Mouse (Mus musculus) adrenal gland, adult 18-20 months (tissue): Measurements from ENCODE around the gene Dnah2. TPM values are rescaled to one million over a fixed set of nuclear protein-coding genes. Genes with fewer than 3 reads are reported as not detected.

Source experiments
- DNase-seq, 2 experiments: peaks; one replicate each; pipeline ENCODE4 v3.0.0; 2021 to 2022; ENCODE audit warnings: low spot score in 2 of 2
- total RNA-seq, 2 experiments: library from RNA; stranded (reverse); gene quantifications; 1 replicate in 1 of 2; 2 replicates in 1 of 2; pipeline ENCODE4 v1.2.3; 2021

Dnah2 gene
- total RNA-seq, 2 experiments from 2014 or later = 0.13 TPM

DNA sequence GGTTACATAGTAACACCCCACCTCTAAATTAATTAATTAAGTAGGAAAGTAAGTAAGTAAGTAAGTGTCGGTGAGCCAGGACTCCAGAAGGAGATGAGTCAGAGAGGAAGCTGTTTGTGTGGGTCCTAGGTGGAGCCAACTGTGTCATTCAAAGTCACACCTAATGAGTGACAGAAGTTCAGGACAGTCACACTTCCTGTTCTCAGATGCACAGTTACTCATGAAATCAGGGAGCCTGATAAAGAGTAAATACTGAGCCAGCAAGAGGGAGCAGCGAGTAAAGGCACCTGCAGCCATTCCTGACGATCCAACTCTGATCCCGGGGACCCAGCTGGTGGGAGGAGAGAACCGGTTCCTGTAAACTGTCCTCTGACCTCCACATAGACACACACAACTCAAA lies 76.2 kb downstream of the Dnah2 start:
- no peak for DNase-seq

DNA sequence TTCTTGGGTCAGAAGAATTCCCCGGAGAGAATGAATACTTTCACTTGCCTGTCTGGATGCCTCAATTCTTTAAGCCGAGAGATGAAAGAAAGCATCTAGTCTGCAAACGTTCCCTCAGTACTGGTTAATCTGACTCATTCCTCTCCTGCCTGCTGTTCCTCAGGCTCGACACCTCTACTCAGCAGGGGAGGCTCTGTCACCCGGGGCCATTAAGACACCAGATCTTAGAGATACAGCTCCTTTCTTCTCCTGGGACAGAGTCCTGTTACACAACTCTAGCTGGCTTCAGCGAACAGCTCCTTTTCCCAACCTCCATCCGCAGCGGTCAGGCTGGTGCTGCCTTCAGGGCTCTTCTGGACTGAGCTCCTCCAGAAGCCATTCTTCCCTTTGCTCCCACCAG lies 77.4 kb downstream of the Dnah2 start:
- no peak for DNase-seq

DNA sequence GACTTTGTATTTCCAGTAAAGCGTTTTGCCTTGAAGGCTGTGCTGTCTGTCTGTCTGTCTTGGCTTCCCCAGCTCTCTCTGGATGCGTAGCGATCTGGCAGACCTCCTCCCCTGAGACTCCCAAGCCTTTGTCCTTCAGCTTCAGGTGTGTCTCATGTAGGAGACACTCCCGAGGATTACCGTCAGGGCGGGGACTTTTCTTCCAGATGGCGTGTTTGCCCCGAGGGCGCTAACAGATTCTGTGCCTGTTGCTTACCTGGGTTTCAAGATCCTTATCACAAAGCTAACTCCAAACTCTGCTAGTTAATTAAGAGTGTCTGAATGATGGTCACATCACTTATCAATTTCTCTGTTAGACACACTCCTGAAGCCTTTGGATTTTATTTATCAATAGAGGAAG lies 79.6 kb downstream of the Dnah2 start:
- DNase-seq = no peak

DNA sequence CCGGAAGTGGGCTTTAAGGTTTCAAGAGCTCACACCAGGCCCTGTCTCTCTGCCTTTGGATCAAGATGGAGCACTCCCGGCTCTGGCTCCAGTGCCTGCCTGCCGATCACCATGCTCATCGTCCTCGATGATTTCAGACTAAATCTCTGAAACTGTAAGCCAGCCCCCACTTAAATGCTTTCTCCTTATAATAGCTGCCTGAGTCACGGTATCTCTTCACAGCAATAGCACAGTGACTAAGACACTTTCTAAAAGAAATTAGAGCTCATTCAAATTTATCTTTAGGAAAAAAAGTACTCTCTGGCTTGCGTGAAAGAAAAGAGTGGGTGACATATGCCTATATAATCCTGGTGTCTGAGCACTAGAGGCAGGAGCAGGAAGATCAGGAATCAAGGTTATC lies 84.9 kb downstream of the Dnah2 start:
- DNase-seq = no peak

DNA sequence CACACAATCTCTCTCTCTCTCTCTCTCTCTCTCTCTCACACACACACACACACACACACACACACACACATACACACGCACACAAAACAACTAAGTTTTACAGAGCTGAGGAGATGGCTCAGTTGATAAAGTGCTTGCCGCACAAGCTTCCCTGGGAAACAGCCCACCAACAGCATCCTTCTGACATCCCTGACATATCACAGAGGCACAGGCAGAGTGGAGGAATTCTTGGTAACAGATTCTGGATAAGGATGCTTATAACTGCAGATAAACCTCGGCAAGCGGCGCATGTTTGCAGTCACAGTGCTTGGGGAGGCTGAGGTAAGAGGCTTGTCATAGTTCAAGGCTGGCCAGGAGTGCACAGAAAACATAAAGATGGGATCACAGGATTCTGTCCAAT lies 87.3 kb downstream of the Dnah2 start:
- no peak for DNase-seq

DNA sequence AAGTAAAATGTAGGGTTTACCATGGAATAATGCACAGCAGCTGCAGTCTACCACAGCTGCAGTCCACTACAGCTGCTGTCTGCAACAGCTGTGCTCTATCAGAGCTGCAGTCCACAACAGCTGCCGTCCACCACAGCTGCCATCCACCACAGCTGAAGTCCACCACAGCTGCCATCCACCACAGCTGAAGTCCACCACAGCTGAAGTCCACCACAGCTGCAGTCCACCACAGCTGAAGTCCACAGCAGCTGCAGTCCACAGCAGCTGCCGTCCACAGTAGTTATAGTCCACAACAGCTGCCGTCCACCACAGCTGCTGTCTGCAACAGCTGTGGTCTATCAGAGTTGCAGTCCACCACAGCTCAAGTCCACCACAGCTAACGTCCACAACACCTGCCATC lies 89.0 kb downstream of the Dnah2 start:
- no peak for DNase-seq

DNA sequence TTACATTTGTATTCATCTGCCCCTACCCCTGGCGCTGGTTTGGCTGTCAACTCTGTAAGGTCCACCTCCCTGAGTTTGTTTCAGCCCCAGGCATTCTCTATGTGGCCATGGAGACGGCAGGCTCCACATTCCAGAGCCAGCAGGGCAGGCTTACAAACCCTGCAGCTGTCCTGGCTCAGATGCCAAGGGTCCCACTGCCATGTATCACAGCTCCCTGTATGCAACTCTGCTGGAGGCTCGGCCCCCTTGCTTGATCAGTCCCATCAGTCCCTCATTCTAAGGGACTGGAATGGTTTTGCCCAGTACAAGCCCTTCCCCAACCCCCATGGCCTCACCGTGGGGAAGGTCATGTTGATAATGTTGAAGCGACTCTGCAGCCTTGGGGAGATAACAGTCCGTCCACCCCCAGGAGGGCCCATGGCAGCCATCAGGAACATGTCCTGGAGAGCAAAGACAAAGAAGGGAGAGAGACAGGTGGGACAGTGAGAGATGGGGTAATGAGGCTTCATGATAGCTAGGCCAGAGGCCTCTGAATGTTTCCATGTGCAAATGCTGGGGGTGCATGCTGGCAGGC lies 91.8 kb downstream of the Dnah2 start:
- DNase-seq = no peak

DNA sequence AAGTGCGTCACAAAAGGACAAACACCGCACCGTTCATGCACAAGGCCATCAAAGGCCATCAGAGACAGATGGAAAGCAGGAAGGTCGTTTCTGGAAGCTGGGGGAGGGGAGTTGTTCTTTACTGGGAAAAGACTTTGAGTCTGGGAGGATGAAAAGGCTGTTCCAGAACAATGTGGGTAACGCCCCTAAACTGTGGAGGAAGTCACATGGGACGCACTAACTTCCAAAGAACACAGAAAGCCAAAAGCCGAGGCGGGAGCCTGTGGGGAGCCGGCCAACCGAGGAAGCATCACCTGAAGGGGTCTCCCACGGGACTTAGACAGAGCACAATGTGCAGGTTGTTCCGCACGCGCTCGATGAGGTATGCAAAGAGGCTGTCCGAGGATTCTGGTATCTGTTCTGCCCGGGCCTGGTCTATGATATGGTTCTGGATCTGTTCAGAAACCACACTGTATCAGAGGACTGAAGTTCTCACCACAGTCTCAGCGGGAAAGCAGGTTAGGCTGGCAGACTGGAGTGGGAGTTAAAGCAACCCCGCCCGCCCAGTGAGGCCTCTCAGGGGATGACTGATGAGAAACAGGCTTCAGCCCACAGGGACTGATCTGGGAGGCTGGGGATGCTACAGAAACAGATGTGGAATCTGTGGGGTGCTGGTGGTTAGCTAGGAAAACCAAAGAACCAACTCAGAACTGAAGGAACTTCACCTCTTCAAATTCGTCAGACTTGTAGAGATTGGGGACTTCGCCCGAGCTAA lies 96.6 kb downstream of the Dnah2 start:
- no peak for DNase-seq

DNA sequence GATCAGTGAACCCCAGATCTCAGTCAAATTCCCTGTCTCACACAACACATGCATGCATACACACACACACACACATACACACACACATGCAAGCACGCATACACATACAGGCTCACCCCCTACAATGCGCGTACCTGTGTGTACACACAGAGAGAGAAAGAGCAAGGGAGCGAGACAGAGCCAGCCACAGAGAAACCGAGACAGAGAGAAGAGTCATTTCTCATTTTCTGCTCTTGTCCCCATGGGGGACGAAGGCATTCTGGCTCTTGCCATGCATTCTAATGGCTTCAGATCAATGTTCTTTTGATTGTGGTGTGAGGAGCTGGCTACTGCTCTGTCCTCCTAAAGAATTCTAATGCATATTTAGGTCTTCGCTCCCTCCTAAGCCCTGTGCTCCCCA lies 101.6 kb downstream of the Dnah2 start:
- DNase-seq = no peak

DNA sequence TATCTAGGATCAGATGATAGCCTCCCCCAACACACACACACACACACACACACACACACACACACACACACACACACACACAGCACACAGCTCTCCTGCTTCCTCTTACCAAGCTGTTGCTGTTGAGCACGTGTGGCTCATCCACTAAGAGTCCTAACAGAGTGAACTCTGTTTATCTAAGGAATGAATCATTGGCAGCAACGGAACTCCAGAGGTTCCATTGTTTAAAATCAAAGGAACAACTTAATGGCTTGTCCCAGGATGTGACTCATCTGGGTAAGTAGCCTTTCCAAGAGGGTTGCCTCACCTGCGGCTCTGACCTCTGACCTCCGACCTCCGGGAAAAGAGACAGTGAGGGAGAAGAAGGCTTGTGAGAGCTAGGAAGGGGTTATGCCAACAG lies 105.6 kb downstream of the Dnah2 start:
- DNase-seq = no peak

DNA sequence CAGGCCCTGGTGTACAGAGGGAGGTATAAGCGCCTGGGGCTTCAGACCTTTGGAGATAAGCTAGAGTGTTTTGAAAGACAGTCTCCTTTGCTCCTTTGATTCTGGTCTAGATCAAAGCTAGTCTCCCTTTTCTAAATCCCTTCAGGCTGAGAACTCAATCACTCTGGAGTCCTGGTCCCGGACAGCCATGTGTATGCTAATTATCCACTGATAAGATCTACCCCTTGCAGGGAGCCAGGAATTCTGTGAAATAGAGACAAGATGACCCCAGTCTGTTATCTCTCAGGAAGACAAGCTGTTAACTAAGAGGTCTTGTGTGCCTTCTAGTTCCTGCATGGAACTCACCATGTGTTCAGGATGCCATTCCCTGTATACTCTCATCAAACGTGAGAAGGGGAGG lies 111.6 kb downstream of the Dnah2 start:
- DNase-seq = no peak

DNA sequence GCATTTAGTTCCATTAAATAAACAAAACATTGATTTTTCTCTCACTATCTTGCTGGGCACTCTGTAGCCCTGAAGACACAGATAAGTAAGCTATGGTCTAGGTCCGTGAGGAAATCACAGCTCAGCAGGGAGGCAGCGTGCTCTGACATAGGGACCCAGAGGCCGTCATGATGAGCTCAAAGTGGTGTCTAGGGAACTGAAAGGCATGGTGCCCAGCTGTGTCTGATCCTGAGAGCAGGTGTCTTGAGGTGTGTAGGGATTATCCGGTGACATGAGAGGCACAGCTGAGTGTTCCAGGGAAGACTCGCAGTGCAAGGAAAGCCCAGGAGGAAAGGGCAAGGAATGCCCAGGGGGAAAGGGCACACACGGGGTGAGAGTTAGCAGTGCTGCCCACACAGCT lies 115.7 kb downstream of the Dnah2 start:
- no peak for DNase-seq

DNA sequence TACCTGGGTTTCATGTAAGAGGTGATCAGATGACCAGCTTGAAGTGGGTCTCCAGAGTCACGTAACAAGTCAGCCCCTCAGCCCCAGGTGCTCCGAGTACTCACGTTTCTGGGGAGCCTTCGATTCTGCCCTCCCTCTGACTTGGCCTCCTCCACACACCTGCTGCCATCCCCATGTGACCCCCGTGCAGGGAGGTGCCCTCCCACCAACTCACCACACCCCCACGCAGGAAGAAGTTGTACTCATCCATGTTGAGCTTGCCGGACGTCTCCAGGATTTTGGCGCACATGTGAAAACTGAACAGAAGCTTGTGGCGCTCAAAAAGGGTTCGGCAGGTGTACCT lies 116.3 kb downstream of the Dnah2 start:
- no peak for DNase-seq

DNA sequence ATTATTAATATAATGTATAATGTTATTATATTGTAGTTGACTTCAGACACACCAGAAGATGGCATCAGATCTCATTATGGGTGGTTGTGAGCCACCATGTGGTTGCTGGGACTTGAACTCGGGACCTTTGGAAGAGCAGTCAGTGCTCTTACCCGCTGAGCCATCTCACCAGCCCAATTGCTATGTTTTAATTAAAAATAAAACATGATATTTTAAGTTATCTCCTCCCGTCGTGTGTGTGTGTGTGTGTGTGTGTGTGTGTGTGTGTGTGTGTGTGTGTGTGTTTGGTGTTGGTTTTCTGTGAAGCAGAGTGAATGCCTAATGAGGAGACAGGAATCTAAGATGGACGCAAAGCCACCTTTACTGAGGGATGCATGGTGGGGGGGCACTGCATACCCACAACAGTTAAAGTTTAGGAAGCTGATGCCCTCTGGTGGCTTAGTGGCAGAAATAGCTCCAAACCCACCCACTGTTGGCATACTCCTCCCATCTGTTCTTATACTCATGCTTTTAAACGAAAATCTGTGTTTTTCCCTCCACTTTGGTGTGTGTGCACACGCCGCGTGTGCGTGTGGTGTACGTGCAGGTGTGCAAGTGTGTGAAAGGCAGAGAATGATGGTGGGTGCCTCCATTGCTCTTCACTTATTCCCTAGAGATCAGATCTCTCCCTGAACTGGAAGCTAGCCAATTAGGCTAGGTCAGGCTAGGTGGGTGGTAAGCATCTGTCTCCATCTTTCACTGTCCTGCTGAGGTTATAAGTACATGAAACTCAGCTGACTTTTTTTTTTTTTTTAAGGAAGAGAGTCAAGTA lies 116.9 kb downstream of the Dnah2 start:
- peak in 1 of 2 experiments; percentile 58 for DNase-seq

DNA sequence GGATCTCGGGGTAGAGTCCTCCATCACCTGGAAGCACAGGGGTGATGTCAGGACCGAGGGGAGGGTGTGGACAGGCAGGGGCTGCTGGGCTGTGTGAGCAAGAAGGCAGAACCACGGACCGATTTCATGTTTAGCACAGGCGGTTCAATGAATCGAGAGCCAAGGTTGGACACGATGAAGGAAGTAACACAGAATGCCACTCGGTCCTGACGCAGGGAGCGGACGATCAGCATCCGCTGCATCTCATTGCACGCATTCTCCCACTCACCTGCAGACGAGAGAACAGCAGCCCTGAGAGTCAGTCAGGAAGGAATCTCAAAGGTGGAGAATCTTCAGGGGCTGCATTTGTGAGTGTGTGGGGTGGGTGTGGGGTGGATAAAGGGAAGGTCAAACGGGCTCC lies 118.3 kb downstream of the Dnah2 start:
- DNase-seq = no peak

DNA sequence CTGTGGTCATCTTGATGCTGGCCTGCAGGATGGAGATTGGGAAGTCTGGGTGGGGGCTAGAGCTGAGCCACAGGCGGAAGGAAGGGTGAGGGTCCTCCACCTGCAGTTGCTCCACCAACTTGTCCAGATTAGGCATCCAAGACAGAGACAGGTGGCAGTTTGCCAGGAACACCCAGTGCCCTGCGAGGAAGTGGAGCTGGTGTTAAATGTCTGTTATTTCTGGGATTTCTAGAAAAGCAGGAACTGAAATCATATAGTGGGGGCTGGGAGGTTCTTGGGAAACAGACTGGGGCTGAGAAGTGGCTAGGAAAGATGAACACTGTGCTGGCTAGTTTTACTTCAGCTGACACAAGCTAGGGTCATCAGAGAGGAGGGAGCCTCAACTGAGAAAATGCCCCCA lies 119.6 kb downstream of the Dnah2 start:
- no peak for DNase-seq

DNA sequence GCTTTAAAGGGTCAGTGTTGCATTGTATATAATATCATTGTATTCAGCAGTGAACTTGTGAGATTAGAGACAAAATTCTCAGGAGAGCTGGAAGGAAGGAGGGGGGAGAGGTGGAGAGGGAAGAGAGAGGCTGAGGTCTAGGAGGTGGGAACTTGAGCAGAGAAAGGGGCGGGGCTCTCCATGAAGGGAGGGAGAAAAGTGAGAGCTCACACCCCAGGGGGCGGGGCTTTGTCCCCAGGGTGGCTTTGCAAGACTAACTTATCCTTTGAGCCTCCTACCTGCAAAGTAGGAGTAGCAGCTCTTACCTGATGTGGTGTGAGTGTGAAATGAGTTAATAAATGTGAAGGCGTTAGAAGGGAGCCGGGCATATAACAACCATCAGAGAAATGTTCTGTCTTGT lies 120.2 kb downstream of the Dnah2 start:
- DNase-seq = no peak

DNA sequence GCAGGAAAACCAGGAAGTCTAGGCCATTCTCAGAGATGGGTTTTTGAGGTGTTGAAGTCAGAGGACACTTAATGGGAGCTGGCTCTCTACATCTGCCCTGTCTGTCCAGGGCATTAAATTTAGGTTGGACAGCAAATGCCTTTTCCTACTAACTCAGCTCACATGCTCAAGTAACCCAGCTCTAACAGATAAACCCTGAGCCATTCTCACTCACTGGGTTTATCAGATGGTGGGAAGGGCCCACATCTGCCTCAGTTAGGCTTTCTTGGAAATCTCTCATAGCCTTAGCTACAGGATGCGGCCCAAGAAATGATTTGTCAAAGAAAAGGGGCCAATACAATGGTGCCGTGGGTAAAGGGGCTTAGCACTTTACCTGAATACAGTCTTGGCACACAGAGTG lies 122.7 kb downstream of the Dnah2 start:
- no peak for DNase-seq

DNA sequence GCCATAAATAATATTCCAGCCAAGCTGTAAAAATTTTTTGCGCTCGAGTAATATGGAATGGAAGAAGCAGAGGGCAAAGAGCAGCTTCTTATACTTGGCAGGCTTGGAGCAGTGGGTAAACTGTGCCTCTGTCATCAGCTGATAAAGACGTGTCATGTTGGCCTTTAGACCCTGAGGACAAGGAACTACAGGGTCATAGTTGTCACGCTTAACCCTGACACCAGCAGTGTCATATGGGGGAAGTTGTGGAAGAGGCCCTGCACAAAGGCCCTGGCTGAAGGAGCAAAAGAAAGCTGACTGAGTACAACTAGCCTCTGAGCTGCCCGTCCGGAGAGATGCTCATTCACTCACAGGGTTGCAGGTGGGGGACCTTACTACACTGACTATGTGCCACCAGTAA lies 125.0 kb downstream of the Dnah2 start:
- no peak for DNase-seq

DNA sequence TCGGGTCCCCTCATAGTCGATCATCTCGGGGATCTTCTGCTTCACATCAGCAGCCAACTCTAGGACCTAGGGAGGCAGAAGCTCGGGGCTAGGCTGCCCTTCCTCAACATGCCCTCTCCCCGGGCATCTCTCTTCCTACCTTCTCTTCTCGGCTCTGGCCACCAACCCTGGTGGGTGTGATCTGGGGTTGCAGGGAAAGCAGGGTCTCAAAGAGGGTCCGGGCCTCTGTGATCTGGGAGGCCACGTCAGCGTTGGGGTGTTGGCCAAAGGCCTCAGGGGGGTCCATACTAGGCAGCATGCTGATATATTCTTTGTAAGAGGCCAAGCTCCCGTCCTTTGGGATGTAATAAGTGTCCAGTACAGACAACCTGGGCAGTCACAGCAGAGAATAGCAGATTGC lies 126.1 kb downstream of the Dnah2 start:
- DNase-seq = no peak

DNA sequence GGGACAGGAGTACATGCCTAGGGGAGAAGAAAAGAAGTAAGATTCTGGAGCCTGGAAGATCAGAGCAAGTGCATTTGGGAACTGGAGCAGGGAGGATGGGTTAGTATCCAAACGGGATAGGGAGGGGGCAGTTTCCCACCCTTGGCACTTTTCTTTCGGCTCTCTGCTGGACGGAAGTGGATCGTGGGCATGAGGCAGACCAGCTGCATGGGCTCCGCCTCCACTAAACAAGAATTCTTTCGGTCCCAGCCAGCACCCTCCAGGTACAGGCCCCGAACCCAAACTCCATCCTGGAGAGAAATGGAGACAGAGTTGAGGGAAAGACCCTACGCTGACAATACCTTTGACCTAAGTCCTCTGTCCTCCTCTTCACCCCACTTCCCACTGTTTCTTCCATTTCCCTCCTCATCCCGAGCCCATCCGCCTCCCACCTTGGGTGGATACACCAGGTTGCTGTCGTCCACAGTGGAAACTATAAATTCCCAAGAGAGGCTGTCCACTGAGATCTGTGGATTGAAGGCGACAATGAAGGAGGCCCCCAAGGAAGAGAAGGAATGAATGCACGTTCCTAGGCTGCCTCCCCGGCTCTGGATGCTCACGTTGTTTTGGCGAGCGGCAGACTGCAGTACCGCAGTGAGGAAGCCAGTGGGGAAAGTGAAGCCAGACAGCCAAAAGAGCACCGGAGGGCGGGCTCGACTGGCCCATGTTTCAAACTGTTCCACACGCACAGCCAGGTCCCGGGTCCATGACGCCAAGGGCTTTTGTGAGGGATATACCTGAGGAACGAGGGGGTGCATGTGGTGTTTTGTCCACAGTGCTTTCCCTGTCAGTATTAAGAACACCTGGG lies 127.6 kb downstream of the Dnah2 start:
- no peak for DNase-seq

DNA sequence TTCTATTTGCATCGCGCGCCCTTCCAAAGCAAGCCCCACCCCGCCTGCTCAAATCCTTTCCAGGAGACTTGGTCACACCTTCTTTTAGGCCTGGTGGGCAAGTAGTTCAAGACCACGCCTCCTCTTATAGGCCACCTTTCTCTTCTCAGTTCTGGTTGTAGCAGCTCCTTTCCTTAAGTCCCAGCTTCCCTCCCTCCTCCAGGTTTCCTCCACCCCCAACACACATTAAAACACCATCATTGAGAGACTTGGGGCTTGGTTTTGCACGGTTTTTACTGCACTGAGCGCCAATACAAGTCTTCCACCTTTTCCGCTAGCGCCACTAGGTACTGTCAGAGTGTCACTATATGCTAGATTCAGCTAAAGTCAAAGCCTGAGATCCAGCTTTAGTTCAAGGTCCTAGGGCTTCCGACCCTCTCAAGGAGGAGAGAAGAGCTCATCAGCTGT lies 128.3 kb downstream of the Dnah2 start:
- no peak for DNase-seq
